Mouse (Mus musculus) forebrain, embryonic 16.5 days (tissue): ENCODE measurements around the gene Tmigd1. TPM values are rescaled to one million over a fixed set of nuclear protein-coding genes. Genes with fewer than 3 reads are reported as not detected.
"Not testable (repeated sequence)": the region's sequence is repeated elsewhere in the genome, so short reads cannot be mapped to it uniquely, and the experiment has no call there.

Source experiments
- ATAC-seq: fragments of 200-750 bp; cut with Nextera tagmentation; 2 replicates; pipeline ENCODE4 v1.8.0; 2017; ENCODE audit warnings: mild to moderate bottlenecking, moderate library complexity
- H3K27ac ChIP-seq: fragments of 300-500 bp; sonication (generic); 2 replicates; pipeline ENCODE4 v1.5.1; 2014; ENCODE audit warnings: low read length, control low read depth
- H3K27me3 ChIP-seq: fragments of 300-500 bp; sonication (generic); replicated peaks from 2 replicates; pipeline ENCODE4 v1.6.1; 2014; ENCODE audit warnings: low read length; ENCODE audit not compliant: control insufficient read depth, insufficient read depth
- H3K36me3 ChIP-seq: fragments of 300-500 bp; sonication (generic); 2 replicates; pipeline ENCODE4 v1.6.1; 2014; ENCODE audit not compliant: control insufficient read depth, insufficient read depth
- H3K4me1 ChIP-seq: fragments of 300-500 bp; sonication (generic); replicated peaks from 2 replicates; pipeline ENCODE4 v1.6.1; 2014; ENCODE audit warnings: low read length; ENCODE audit not compliant: control insufficient read depth, insufficient read depth
- H3K4me2 ChIP-seq: fragments of 300-500 bp; sonication (generic); 2 replicates; pipeline ENCODE4 v1.6.1; 2014; ENCODE audit warnings: mild to moderate bottlenecking, low read length, control low read depth
- H3K4me3 ChIP-seq: fragments of 300-500 bp; sonication (generic); replicated peaks from 2 replicates; pipeline ENCODE4 v1.5.1; 2014; ENCODE audit warnings: mild to moderate bottlenecking, low read length, control low read depth
- H3K9ac ChIP-seq: fragments of 300-500 bp; sonication (generic); replicated peaks from 2 replicates; pipeline ENCODE4 v1.6.1; 2014; ENCODE audit warnings: low read depth, low read length, control low read depth
- H3K9me3 ChIP-seq: fragments of 300-500 bp; sonication (generic); 2 replicates; pipeline ENCODE4 v1.6.1; 2016; ENCODE audit warnings: low read length; ENCODE audit not compliant: control insufficient read depth
- WGBS: fragments of 180-500 bp; shearing (Covaris S2); extraction: QIAGEN DNeasy Blood & Tissue Kit; methylation state at CpG from one replicate; pipeline ENCODE4 v1.1.7; 2014; 5-methylcytosine and 5-hydroxymethylcytosine counted together
- polyA plus RNA-seq: library from polyadenylated mRNA; unstranded; fragments of >200 nt; fragmentation: Nextera tagmentation; extraction: Ambion mirVana; gene quantifications from 2 replicates; pipeline ENCODE4 v1.2.1, GENCODE M21; 2015

Gene Tmigd1
- polyA plus RNA-seq, 1 experiment from 2014 or later, result not detected

GRCm38 (mm10) chr11:76914366-76914765, 12.4 kb downstream of the Tmigd1 start:
- Histone ChIP-seq H3K9ac (no peak overlapping the region), H3K27ac (no peak overlapping the region), H3K4me1 (peaks cover 16% of the 10 kb centered on the region), H3K27me3 (no peaks in the 10 kb centered on the region), H3K4me2 (no peak overlapping the region), H3K9me3 (no peaks in the 10 kb centered on the region), H3K36me3 (no peaks in the 10 kb centered on the region), H3K4me3 (no peak overlapping the region)
- 70% methylated on average over 7 of the region's 7 CpGs for WGBS
- no peak for ATAC-seq

DNA sequence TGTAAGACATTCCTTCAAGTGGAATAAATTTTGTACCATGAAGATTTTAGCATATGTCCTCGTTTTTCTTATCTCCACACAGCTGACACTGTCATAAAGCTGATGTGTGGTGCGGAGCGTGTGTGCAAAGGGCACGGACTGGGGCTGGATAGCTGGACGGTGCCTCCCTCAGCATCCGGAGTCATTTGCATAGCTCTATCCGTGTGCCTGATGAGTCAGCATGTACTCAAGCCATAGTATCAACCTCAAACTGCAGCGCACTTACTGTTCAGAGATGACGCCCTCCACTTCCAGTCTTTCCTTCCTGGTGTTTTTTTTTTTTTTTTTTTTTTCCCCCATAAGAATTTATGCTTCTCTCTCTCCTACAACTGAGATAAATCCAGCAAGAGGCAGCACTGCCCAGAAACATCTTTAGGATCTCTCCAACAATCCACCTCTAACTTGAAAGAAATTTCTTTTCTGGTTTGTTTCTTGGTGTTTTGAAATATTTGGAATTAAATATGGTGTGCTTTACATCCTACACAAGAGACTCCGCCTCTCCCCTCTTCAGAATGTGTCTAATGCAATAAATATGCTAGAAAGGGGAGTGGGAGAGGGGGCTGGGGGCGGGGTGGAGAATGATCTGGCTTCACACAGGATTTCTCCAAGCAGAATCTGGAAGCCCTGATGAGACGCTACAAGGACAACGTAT, 14.7 kb downstream of the Tmigd1 start:
- no peaks in the 10 kb centered on the region for H3K9me3 ChIP-seq
- ATAC-seq, result no peak
- no peak overlapping the region for H3K27ac ChIP-seq
- no peak overlapping the region for H3K4me3 ChIP-seq
- 50% methylated on average over 13 of the region's 13 CpGs for WGBS
- H3K4me1 ChIP-seq, result peaks cover 7% of the 10 kb centered on the region
- no peak overlapping the region for H3K9ac ChIP-seq
- no peaks in the 10 kb centered on the region for H3K27me3 ChIP-seq
- H3K36me3 ChIP-seq, result no peaks in the 10 kb centered on the region
- H3K4me2 ChIP-seq, result no peak overlapping the region

DNA sequence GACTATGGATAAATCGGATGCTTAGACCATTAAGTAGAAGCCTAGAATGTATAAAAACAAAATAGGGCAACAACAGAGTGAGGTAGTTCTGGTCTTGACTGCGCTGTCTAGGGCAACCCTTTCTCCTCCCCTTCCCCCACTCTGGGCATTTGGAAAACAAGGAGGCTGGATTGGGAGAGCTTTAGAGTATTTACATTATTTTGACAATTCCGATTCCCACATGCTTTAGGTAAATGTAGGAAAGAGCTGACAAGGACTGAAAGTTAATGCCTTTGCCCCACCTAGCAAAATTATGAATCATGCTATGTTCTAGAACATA, 15.2 kb downstream of the Tmigd1 start:
- no peak for ATAC-seq
- H3K36me3 ChIP-seq, result no peaks in the 10 kb centered on the region
- no peaks in the 10 kb centered on the region for H3K9me3 ChIP-seq
- H3K4me3 ChIP-seq, result no peak overlapping the region
- peaks cover 1% of the 10 kb centered on the region for H3K4me1 ChIP-seq
- WGBS, result 52% methylated on average over 3 of the region's 3 CpGs
- no peak overlapping the region for H3K9ac ChIP-seq
- H3K4me2 ChIP-seq, result no peak overlapping the region
- no peaks in the 10 kb centered on the region for H3K27me3 ChIP-seq
- no peak overlapping the region for H3K27ac ChIP-seq

- WGBS, result 55% methylated on average over 1 of the region's 1 CpGs
- H3K27ac ChIP-seq, result no peak overlapping the region
Measured at GRCm38 (mm10) chr11:76920607-76921006, 18.6 kb downstream of the Tmigd1 start.

GRCm38 (mm10) chr11:76924759-76925236, 22.8 kb downstream of the Tmigd1 start, which contains the start of gene Blmh:
Blmh (plus strand) TSS chr11:76924809.
- ATAC-seq, result no peak
- H3K4me3 ChIP-seq, result no peak within 1 kb of the TSS
- no peaks in the 10 kb centered on the region for H3K36me3 ChIP-seq
- H3K27me3 ChIP-seq, result no peaks in the 10 kb centered on the region
- no peak within 1 kb of the TSS for H3K4me2 ChIP-seq
- H3K9me3 ChIP-seq, result no peaks in the 10 kb centered on the region
- no peaks in the 10 kb centered on the region for H3K4me1 ChIP-seq
- 82% methylated on average over 6 of the region's 6 CpGs for WGBS
- no peak within 1 kb of the TSS for H3K9ac ChIP-seq
- H3K27ac ChIP-seq, result no peak within 1 kb of the TSS

More at GRCm38 (mm10) chr11:76920607-76921006, 18.6 kb downstream of the Tmigd1 start:
- Histone ChIP-seq H3K4me1 (no peaks in the 10 kb centered on the region), H3K9ac (no peak overlapping the region), H3K9me3 (no peaks in the 10 kb centered on the region), H3K4me2 (no peak overlapping the region), H3K36me3 (no peaks in the 10 kb centered on the region), H3K27me3 (no peaks in the 10 kb centered on the region), H3K4me3 (no peak overlapping the region)
- no peak for ATAC-seq

DNA sequence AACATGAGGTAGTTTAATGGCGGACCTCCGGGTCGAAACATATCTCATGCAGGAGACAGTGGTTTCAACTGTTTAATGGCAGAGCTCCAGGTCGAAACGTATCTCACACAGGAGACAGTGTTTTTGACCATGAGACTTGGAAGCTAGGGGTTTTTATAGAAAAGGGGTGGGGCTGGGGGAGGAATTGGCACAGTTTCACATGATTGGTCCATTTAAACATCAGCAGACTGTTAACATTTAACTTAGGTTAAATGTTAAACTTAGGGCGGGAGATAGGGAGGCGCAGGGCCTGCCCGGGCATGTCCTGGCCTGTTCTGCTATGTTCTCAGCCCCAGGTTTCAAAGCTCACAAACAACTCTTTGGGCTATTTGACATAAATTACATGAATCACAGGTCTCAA, 26.6 kb downstream of the Tmigd1 start:
- H3K9ac ChIP-seq, H3K36me3 ChIP-seq, H3K9me3 ChIP-seq, H3K27me3 ChIP-seq, H3K4me1 ChIP-seq, H3K4me3 ChIP-seq, H3K4me2 ChIP-seq, H3K27ac ChIP-seq, ATAC-seq: not testable (repeated sequence)
- 89% methylated on average over 8 of the region's 8 CpGs for WGBS

- H3K4me1 ChIP-seq, result no peaks in the 10 kb centered on the region
- no peak overlapping the region for H3K27ac ChIP-seq
- no peaks in the 10 kb centered on the region for H3K36me3 ChIP-seq
- WGBS, result 66% methylated on average over 3 of the region's 3 CpGs
- H3K9ac ChIP-seq, result no peak overlapping the region
- H3K9me3 ChIP-seq, result no peaks in the 10 kb centered on the region
- no peaks in the 10 kb centered on the region for H3K27me3 ChIP-seq
- no peak for ATAC-seq
- H3K4me2 ChIP-seq, result no peak overlapping the region
- no peak overlapping the region for H3K4me3 ChIP-seq
Measured at GRCm38 (mm10) chr11:76933209-76933608, 31.2 kb downstream of the Tmigd1 start.

DNA sequence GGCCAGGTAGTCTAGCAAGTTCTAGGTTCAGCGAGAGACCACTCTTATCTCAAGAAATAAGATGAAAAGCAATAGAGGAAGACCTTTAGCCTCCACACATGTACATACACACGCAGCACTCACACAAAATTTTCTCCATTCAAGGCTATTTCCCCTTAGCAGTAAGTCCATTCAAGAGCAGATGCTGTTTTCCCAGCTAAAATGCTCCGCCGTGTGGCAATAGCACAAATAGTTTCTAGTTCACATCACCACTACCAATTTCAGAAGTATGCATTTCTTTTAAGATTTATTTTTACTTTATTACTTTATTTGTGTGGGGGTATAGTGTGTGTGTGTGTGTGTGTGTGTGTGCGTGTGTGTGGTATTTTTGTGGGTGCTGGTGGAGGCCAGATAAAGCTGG, 34.6 kb downstream of the Tmigd1 start:
- no peak overlapping the region for H3K9ac ChIP-seq
- ATAC-seq, result no peak
- 84% methylated on average over 5 of the region's 5 CpGs for WGBS
- H3K4me2 ChIP-seq, result no peak overlapping the region
- no peaks in the 10 kb centered on the region for H3K4me1 ChIP-seq
- H3K36me3 ChIP-seq, result no peaks in the 10 kb centered on the region
- no peak overlapping the region for H3K27ac ChIP-seq
- H3K27me3 ChIP-seq, result no peaks in the 10 kb centered on the region
- H3K9me3 ChIP-seq, result no peaks in the 10 kb centered on the region
- H3K4me3 ChIP-seq, result no peak overlapping the region

- Histone ChIP-seq H3K27me3 (no peaks in the 10 kb centered on the region), H3K4me3 (peak overlapping the region; percentile 94), H3K4me1 (peaks cover 12% of the 10 kb centered on the region), H3K4me2 (peak overlapping the region; percentile 53), H3K36me3 (no peaks in the 10 kb centered on the region), H3K9me3 (no peaks in the 10 kb centered on the region), H3K27ac (no peak overlapping the region), H3K9ac (no peak overlapping the region; the same call in 1 of the 2 replicates)
- WGBS, result 67% methylated on average over 6 of the region's 6 CpGs
- no peak for ATAC-seq
Measured at GRCm38 (mm10) chr11:76944839-76945238, 42.9 kb downstream of the Tmigd1 start.
